In genomic region chr1:172550551-172550951, GRCm38 (mm10) we compare ENCODE assay signal across 8 mouse cellular contexts. TPM values are rescaled to one million over a fixed set of nuclear protein-coding genes. Genes with fewer than 3 reads are reported as not detected.
DNase-seq lines count a peak whose midpoint lies in the region; ATAC-seq and TF ChIP-seq lines count a peak whose summit lies in the region.

No protein-coding gene starts in this region.

- 1% methylated on average over 7 of the region's 8 CpGs for WGBS in heart, embryonic 15.5 days
- WGBS in kidney, embryonic 16.5 days = 0% methylated on average over 8 of the region's 8 CpGs
- WGBS in lung, adult 2 months = under 1% methylated on average over 8 of the region's 8 CpGs
- WGBS in neural tube, embryonic 14.5 days = 1% methylated on average over 8 of the region's 8 CpGs

- peaks cover 2% of the 10 kb centered on the region; the same call in 1 of the 2 replicates for H3K27me3 ChIP-seq in heart, embryonic 15.5 days
- H3K27me3 ChIP-seq in kidney, embryonic 16.5 days (ENCODE audit: insufficient read depth, low read length) = no peaks in the 10 kb centered on the region
- H3K27me3 ChIP-seq in neural tube, embryonic 14.5 days (ENCODE audit: control insufficient read depth, insufficient read depth, low read length) = no peaks in the 10 kb centered on the region

- peaks cover 24% of the 10 kb centered on the region for H3K4me1 ChIP-seq in heart, embryonic 15.5 days (replicated peaks)
- peaks cover 30% of the 10 kb centered on the region for H3K4me1 ChIP-seq in kidney, embryonic 16.5 days (ENCODE audit: insufficient read depth, low read length)
- peaks cover 4% of the 10 kb centered on the region; the same call in 1 of the 2 replicates for H3K4me1 ChIP-seq in lung, adult 2 months (ENCODE audit: control insufficient read depth, insufficient read depth, low read length)
- peaks cover 8% of the 10 kb centered on the region; the same call in 1 of the 2 replicates for H3K4me1 ChIP-seq in neural tube, embryonic 14.5 days (ENCODE audit: control insufficient read depth, insufficient read depth, low read length)

- H3K4me3 ChIP-seq in heart, embryonic 15.5 days = peak overlapping the region; percentile 49
- peak overlapping the region; percentile 63 for H3K4me3 ChIP-seq in kidney, embryonic 16.5 days (ENCODE audit: low read length)
- H3K4me3 ChIP-seq in lung, adult 2 months (replicated peaks; ENCODE audit: extremely low read depth, low read depth, low read length) = peak overlapping the region; percentile 86
- peak overlapping the region; percentile 28 for H3K4me3 ChIP-seq in neural tube, embryonic 14.5 days (ENCODE audit: low read depth, low read length)

- H3K9me3 ChIP-seq in heart, embryonic 15.5 days (replicated peaks) = no peaks in the 10 kb centered on the region
- H3K9me3 ChIP-seq in kidney, embryonic 16.5 days (ENCODE audit: low read length) = no peaks in the 10 kb centered on the region
- H3K9me3 ChIP-seq in neural tube, embryonic 14.5 days (ENCODE audit: control insufficient read depth, low read length) = no peaks in the 10 kb centered on the region

- H3K27ac ChIP-seq in heart, embryonic 15.5 days = peak overlapping the region; percentile 38; the same call in 1 of the 2 replicates
- H3K27ac ChIP-seq in kidney, embryonic 16.5 days (ENCODE audit: low read length) = peak overlapping the region; percentile 46
- no peak overlapping the region for H3K27ac ChIP-seq in neural tube, embryonic 14.5 days (ENCODE audit: low read depth, low read length)

- peak overlapping the region; percentile 74 for H3K4me2 ChIP-seq in heart, embryonic 15.5 days
- peak overlapping the region; percentile 78 for H3K4me2 ChIP-seq in kidney, embryonic 16.5 days (replicated peaks; ENCODE audit: low read depth, low read length)
- H3K4me2 ChIP-seq in neural tube, embryonic 14.5 days (ENCODE audit: low read depth, low read length) = peak overlapping the region; percentile 53

- H3K9ac ChIP-seq in heart, embryonic 15.5 days = 0 out of 2 replicates have a peak overlapping the region, but pooled peaks have one; percentile 7
- H3K9ac ChIP-seq in kidney, embryonic 16.5 days (replicated peaks; ENCODE audit: low read length) = peak overlapping the region; percentile 68
- peak overlapping the region; percentile 53 for H3K9ac ChIP-seq in neural tube, embryonic 14.5 days (replicated peaks; ENCODE audit: low read depth, low read length)

- H3K36me3 ChIP-seq in heart, embryonic 15.5 days = no peaks in the 10 kb centered on the region
- H3K36me3 ChIP-seq in kidney, embryonic 16.5 days (ENCODE audit: insufficient read depth, low read length) = no peaks in the 10 kb centered on the region
- no peaks in the 10 kb centered on the region for H3K36me3 ChIP-seq in neural tube, embryonic 14.5 days (ENCODE audit: control insufficient read depth, insufficient read depth, low read length)

- ATAC-seq in heart, embryonic 15.5 days (replicated peaks; ENCODE audit: insufficient number of reproducible peaks, insufficient read depth, low FRiP score, low read depth) = peak; percentile 78
- ATAC-seq in kidney, embryonic 16.5 days (ENCODE audit: low FRiP score, low TSS enrichment) = peak; percentile 92
- peak; percentile 88 for ATAC-seq in neural tube, embryonic 14.5 days (ENCODE audit: low read depth)

- no peak for TF ChIP-seq CTCF in lung, adult 2 months (IDR thresholded peaks at IDR 0.05; ENCODE audit: insufficient read depth, low read length)

- peak; percentile 54 for DNase-seq in layer of hippocampus, adult 11-12 months (ENCODE audit: low spot score)
- no peak for DNase-seq in layer of hippocampus, postnatal 14 days (ENCODE audit: low spot score in 2 of 2)
- DNase-seq in embryo, embryonic 11 days = peak; percentile 77
- peak; percentile 60 for DNase-seq in lung, adult 2 months
- peak; percentile 19 for DNase-seq in testis, postnatal 14 days (ENCODE audit: low spot score)

- peak; percentile 23; the same call in 1 of the 2 replicates for TF ChIP-seq POLR2A in lung, adult 2 months (IDR thresholded peaks at IDR 0.05; ENCODE audit: borderline replicate concordance, extremely low read depth, low read depth, low read length)

RNA-seq across cellular contexts. Expression of gene Vsig8, which starts 5.2 kb away (rescaled TPM):
- total RNA-seq in layer of hippocampus, postnatal 14 days (2021) = under 1 TPM; 0.71 to 0.74 TPM
- polyA plus RNA-seq in heart, embryonic 15.5 days (2015; fragmentation: Nextera tagmentation; extraction: Ambion mirVana) = 0.34 and 0.55 TPM in 2 replicates
- polyA plus RNA-seq in kidney, embryonic 16.5 days (2015; fragmentation: Nextera tagmentation; extraction: Ambion mirVana) = 0.34 and 0.68 TPM in 2 replicates
- 0.37 and 12.5 TPM in 2 replicates for polyA plus RNA-seq in lung, adult 2 months (2012; rRNA removed)
- 1.4 and 1.5 TPM in 2 replicates for polyA plus RNA-seq in neural tube, embryonic 14.5 days (2014; fragmentation: Nextera tagmentation; extraction: Ambion mirVana)

RNA-seq across cellular contexts. Expression of gene Cfap45, which starts 29.9 kb away (rescaled TPM):
- total RNA-seq in layer of hippocampus, postnatal 14 days (2021) = 1 to 10 TPM; 2.7 to 4.4 TPM
- 2.3 and 3.3 TPM in 2 replicates for polyA plus RNA-seq in heart, embryonic 15.5 days (2015; fragmentation: Nextera tagmentation; extraction: Ambion mirVana)
- polyA plus RNA-seq in kidney, embryonic 16.5 days (2015; fragmentation: Nextera tagmentation; extraction: Ambion mirVana) = 1.9 and 2.5 TPM in 2 replicates
- polyA plus RNA-seq in lung, adult 2 months (2012; rRNA removed) = 7.1 and 7.3 TPM in 2 replicates
- polyA plus RNA-seq in neural tube, embryonic 14.5 days (2014; fragmentation: Nextera tagmentation; extraction: Ambion mirVana) = 3.1 and 3.5 TPM in 2 replicates

RNA-seq across cellular contexts. Expression of gene Slamf8, which starts 39.8 kb away (rescaled TPM):
- total RNA-seq in layer of hippocampus, postnatal 14 days (2021) = not detected
- polyA plus RNA-seq in heart, embryonic 15.5 days (2015; fragmentation: Nextera tagmentation; extraction: Ambion mirVana) = 0.23 TPM in 1 of 2 replicates, not detected in the other
- 0.12 TPM in 1 of 2 replicates, not detected in the other for polyA plus RNA-seq in kidney, embryonic 16.5 days (2015; fragmentation: Nextera tagmentation; extraction: Ambion mirVana)
- polyA plus RNA-seq in lung, adult 2 months (2012; rRNA removed) = 2.0 and 2.9 TPM in 2 replicates
- polyA plus RNA-seq in neural tube, embryonic 14.5 days (2014; fragmentation: Nextera tagmentation; extraction: Ambion mirVana) = not detected in 2 replicates

RNA-seq across cellular contexts. Expression of gene Tagln2, which starts 50.7 kb away (rescaled TPM):
- total RNA-seq in layer of hippocampus, postnatal 14 days (2021) = 10 to 100 TPM; 14.1 to 15.6 TPM
- polyA plus RNA-seq in heart, embryonic 15.5 days (2015; fragmentation: Nextera tagmentation; extraction: Ambion mirVana) = 276 and 327 TPM in 2 replicates
- polyA plus RNA-seq in kidney, embryonic 16.5 days (2015; fragmentation: Nextera tagmentation; extraction: Ambion mirVana) = 280 and 282 TPM in 2 replicates
- polyA plus RNA-seq in lung, adult 2 months (2012; rRNA removed) = 585 and 594 TPM in 2 replicates
- polyA plus RNA-seq in neural tube, embryonic 14.5 days (2014; fragmentation: Nextera tagmentation; extraction: Ambion mirVana) = 56.9 and 107 TPM in 2 replicates

RNA-seq across cellular contexts. Expression of gene Fcrl6, which starts 51.8 kb away (rescaled TPM):
- total RNA-seq in layer of hippocampus, postnatal 14 days (2021) = not detected
- not detected in 2 replicates for polyA plus RNA-seq in heart, embryonic 15.5 days (2015; fragmentation: Nextera tagmentation; extraction: Ambion mirVana)
- not detected in 2 replicates for polyA plus RNA-seq in kidney, embryonic 16.5 days (2015; fragmentation: Nextera tagmentation; extraction: Ambion mirVana)
- polyA plus RNA-seq in lung, adult 2 months (2012; rRNA removed) = not detected in 2 replicates
- 0.17 and 0.21 TPM in 2 replicates for polyA plus RNA-seq in neural tube, embryonic 14.5 days (2014; fragmentation: Nextera tagmentation; extraction: Ambion mirVana)

Comparison
In these comparisons a context has a peak if more than half of its experiments do, and no peak if none do; other contexts are left out.
1. DNase-seq: peak in layer of hippocampus, adult 11-12 months (single experiment), embryo, embryonic 11 days (single experiment), lung, adult 2 months (single experiment) and testis, postnatal 14 days (single experiment); none in layer of hippocampus, postnatal 14 days (0 of 2).
2. H3K4me3 ChIP-seq: peak in every context shown above with its lines; median percentile 86 in lung, adult 2 months; 63 in kidney, embryonic 16.5 days; 49 in heart, embryonic 15.5 days; 28 in neural tube, embryonic 14.5 days.
3. H3K9ac ChIP-seq: peak in every context shown above with its lines; median percentile 68 in kidney, embryonic 16.5 days; 53 in neural tube, embryonic 14.5 days; 7 in heart, embryonic 15.5 days.
4. Peak in every context shown above with its lines, with median percentiles within 50 percentile points of each other: ATAC-seq and H3K4me2 ChIP-seq.